Mouse (Mus musculus): ENCODE measurements around the gene Engase.

Engase gene

GRCm38 (mm10) chr11:118520932-118521331 is 44.3 kb downstream of the Engase start:
- TF ChIP-seq GATA4 (IDR thresholded peaks at IDR 0.05; ENCODE audit: insufficient replicate concordance, low read length): no peak

- no peak for TF ChIP-seq GATA4 (IDR thresholded peaks at IDR 0.05; ENCODE audit: insufficient replicate concordance, low read length)
These were observed 47.0 kb downstream of the Engase start for GRCm38 (mm10) chr11:118523496-118524145.

DNA sequence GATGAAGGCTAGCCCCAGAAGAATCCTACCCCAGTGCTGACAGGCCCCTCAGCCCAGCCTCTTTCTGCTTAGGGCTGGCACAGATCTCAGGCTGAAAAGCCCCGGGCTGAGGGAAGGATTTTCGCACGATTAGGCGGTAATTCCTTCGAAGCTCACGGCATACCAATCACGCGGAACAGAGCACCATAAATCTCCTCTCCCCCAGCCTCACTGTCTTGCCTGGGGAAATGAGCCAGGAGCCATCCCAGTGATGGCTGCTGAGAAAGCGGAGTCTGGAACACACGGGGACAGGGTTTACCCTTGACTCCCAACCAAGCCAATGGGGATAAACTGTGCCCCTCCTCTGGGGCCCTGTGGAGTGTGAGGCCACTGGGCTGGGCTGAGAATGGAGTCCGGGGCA is 48.4 kb downstream of the Engase start:
- TF ChIP-seq GATA4 (IDR thresholded peaks at IDR 0.05; ENCODE audit: insufficient replicate concordance, low read length): no peak

GRCm38 (mm10) chr11:118528761-118529160 is 52.1 kb downstream of the Engase start:
- TF ChIP-seq GATA4 (IDR thresholded peaks at IDR 0.05; ENCODE audit: insufficient replicate concordance, low read length): no peak

DNA sequence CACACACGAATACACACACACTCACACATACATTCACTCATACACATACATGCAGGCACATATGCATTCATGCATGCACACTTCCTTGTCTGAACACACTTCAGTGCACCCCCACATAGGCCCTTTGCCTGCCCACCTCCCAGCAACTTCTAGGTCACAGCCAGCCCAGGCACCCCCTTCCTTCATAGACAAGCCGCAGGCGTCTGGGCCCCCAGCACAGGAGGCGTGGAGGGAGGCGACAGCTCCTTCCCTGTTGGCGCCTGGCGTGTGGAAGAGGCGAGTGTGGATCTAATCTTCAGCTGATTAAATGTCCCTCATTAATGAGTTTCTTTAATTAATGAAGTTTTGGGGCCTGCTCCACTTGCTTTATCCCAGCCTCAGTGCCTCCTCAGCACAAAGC is 53.7 kb downstream of the Engase start:
- no peak for TF ChIP-seq GATA4 (IDR thresholded peaks at IDR 0.05; ENCODE audit: insufficient replicate concordance, low read length)

- TF ChIP-seq GATA4 (IDR thresholded peaks at IDR 0.05; ENCODE audit: insufficient replicate concordance, low read length): no peak
These were observed 57.9 kb downstream of the Engase start for GRCm38 (mm10) chr11:118534382-118535092.

DNA sequence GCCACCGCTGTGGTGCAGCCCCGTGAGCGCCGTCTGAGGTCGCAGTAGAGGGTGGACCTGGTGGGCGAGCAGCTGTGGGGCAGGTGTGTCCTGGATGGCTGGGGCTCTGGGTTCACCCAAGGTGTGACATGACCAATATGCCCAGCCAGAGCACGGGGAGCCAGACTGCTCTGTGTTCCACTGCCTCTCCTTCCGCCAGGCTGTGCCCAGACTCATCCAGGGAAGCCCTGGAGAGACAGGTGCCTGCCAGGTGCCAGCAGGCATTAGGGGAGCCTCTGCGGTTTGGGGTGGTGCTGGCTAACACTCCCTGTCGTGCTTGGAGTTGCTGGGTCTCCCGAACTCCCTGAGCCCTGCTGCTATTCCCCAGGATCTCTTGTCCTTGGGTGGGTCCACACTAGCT is 61.4 kb downstream of the Engase start:
- TF ChIP-seq GATA4 (IDR thresholded peaks at IDR 0.05; ENCODE audit: insufficient replicate concordance, low read length): no peak

Data from liver, adult (tissue).